Mouse (Mus musculus) C2C12 (cell line): Measurements from ENCODE around the gene F12. TPM values are rescaled to one million over a fixed set of nuclear protein-coding genes. Genes with fewer than 3 reads are reported as not detected.
A peak's percentile ranks its signal among the peaks of the same experiment; 100 is the strongest.

Source experiments
- H3K27me3 ChIP-seq: one replicate; pipeline ENCODE4 v1.6.1; 2011; ENCODE audit not compliant: control insufficient read depth, insufficient read depth, insufficient read length
- H3K36me3 ChIP-seq: one replicate; pipeline ENCODE4 v1.6.1; 2011; ENCODE audit not compliant: control insufficient read depth, insufficient read depth
- H3K4me3 ChIP-seq: one replicate; pipeline ENCODE4 v1.5.1; 2011; ENCODE audit warnings: mild to moderate bottlenecking, control low read depth; ENCODE audit not compliant: poor library complexity, insufficient read depth, severe bottlenecking
- H3K79me2 ChIP-seq: one replicate; pipeline ENCODE4 v1.6.1; 2011; ENCODE audit not compliant: control insufficient read depth, insufficient read depth
- H3K79me3 ChIP-seq: one replicate; pipeline ENCODE4 v1.6.1; 2011; ENCODE audit warnings: low read depth, control low read depth
- H3ac ChIP-seq: one replicate; pipeline ENCODE3; 2011; ENCODE audit warnings: low read depth; ENCODE audit not compliant: control insufficient read depth, insufficient read length
- CEBPB ChIP-seq: IDR thresholded peaks from one replicate; pipeline ENCODE4 v1.6.1; 2011; ENCODE audit warnings: low read depth, mild to moderate bottlenecking, control low read depth, moderate library complexity
- CTCF ChIP-seq: IDR thresholded peaks from one replicate; pipeline ENCODE4 v1.5.1; 2011; ENCODE audit not compliant: control insufficient read depth, insufficient read depth, insufficient read length
- FOSL1 ChIP-seq: IDR thresholded peaks from one replicate; pipeline ENCODE4 v1.8.0; 2011; ENCODE audit warnings: mild to moderate bottlenecking, low read length; ENCODE audit not compliant: poor library complexity, insufficient read depth, severe bottlenecking
- MAX ChIP-seq: IDR thresholded peaks from one replicate; pipeline ENCODE4 v1.6.1; 2011; ENCODE audit warnings: mild to moderate bottlenecking, control low read depth
- MYOD1 ChIP-seq: IDR thresholded peaks from one replicate; pipeline ENCODE4 v1.6.1; 2011; ENCODE audit warnings: low read depth; ENCODE audit not compliant: control insufficient read depth, insufficient read length
- MYOG ChIP-seq: IDR thresholded peaks from one replicate; pipeline ENCODE4 v1.6.1; 2011; ENCODE audit not compliant: control insufficient read depth, insufficient read length; ENCODE audit errors: extremely low read depth
- USF1 ChIP-seq: IDR thresholded peaks from one replicate; pipeline ENCODE4 v1.6.1; 2011; ENCODE audit warnings: low read depth, mild to moderate bottlenecking, control low read depth, moderate library complexity
- polyA plus RNA-seq: library from polyadenylated mRNA; unstranded; fragments of >200 nt; fragmentation: generic; extraction: Trizol; gene quantifications from one replicate; pipeline ENCODE4 v1.2.1, GENCODE M21; 2012; ENCODE audit warnings: missing spikeins

Gene F12
- polyA plus RNA-seq, 1 experiment = not detected

GRCm38 (mm10) chr13:55468851-55469560 is 42.4 kb upstream of the F12 start:
- Histone ChIP-seq H3K36me3 (no peaks in the 10 kb centered on the region), H3K27me3 (no peaks in the 10 kb centered on the region), H3K79me3 (no peaks in the 10 kb centered on the region), H3K79me2 (no peaks in the 10 kb centered on the region), H3ac (no peak overlapping the region), H3K4me3 (no peak overlapping the region)
- TF ChIP-seq CEBPB (no peak), USF1 (no peak), MAX (no peak), MYOG (no peak), CTCF (peak; percentile 33), FOSL1 (no peak), MYOD1 (no peak)

GRCm38 (mm10) chr13:55465830-55466440 is 39.3 kb upstream of the F12 start:
- no peaks in the 10 kb centered on the region for H3K79me2 ChIP-seq
- no peaks in the 10 kb centered on the region for H3K79me3 ChIP-seq
- no peak overlapping the region for H3K4me3 ChIP-seq
- H3ac ChIP-seq = no peak overlapping the region
- no peaks in the 10 kb centered on the region for H3K27me3 ChIP-seq
- TF ChIP-seq MYOD1 = no peak
- TF ChIP-seq FOSL1 = no peak
- TF ChIP-seq USF1 = no peak
- no peak for TF ChIP-seq MAX
- TF ChIP-seq CTCF = no peak
- TF ChIP-seq CEBPB = no peak
- no peak for TF ChIP-seq MYOG
- H3K36me3 ChIP-seq = peaks cover 8% of the 10 kb centered on the region

GRCm38 (mm10) chr13:55465184-55465583 is 38.6 kb upstream of the F12 start:
- TF ChIP-seq CEBPB = no peak
- TF ChIP-seq FOSL1 = peak; percentile 16
- TF ChIP-seq CTCF = no peak
- TF ChIP-seq MAX = peak; percentile 88
- H3K4me3 ChIP-seq = no peak overlapping the region
- H3K36me3 ChIP-seq = peaks cover 9% of the 10 kb centered on the region
- H3K27me3 ChIP-seq = no peaks in the 10 kb centered on the region
- no peaks in the 10 kb centered on the region for H3K79me3 ChIP-seq
- H3ac ChIP-seq = no peak overlapping the region
- no peaks in the 10 kb centered on the region for H3K79me2 ChIP-seq

DNA sequence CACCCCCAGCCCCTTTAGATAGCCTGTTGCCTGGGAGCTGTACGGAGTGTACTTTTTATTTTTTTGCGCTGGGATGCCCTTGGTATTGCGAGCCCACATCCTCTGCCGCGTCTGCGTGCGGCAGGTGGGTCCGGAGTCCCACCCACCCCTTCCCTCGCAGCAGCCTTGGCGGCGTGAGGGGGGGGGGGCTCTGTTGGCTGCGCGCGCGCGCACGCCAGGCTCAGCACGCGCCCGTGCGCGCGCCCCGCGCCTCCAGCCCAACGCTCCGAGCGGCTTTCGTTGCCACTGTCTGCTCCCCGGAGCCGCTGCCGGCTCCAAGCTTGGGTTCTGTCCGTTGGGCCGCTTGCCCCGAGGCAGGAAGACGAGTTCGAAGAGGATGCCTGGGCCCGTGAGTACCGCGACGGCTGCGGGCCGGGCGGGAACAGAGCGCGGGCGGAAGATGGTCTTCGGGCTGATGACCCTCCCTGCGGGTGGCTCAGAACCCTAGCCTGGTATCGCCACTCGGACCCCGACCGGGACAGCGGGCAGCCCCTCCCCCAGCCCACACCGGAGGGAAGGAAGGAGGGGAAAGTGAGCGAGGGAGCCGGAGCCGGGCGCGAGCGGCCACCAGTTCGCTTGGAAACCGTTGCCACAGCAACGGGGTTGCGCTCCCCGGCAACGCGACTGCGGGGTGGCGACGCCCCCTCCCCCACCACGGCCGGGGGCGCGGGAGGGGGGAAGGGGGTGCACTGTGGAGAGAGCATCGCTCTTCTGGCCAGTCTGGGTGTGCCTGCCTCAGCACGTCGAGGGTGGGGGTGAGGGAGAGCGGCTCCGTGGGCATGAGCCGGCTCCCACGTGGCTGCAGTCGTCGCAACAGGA is 37.7 kb upstream of the F12 start, which contains the start of gene Prr7:
TSS of gene Prr7 (plus strand) at position 241 of the 858 bp plus-strand sequence.
- Histone ChIP-seq H3K79me3 (no peaks in the 10 kb centered on the region), H3ac (peak within 1 kb of the TSS; percentile 79), H3K36me3 (peaks cover 17% of the 10 kb centered on the region), H3K27me3 (no peaks in the 10 kb centered on the region), H3K79me2 (no peaks in the 10 kb centered on the region), H3K4me3 (peak within 1 kb of the TSS; percentile 18)
- no peak for TF ChIP-seq FOSL1

DNA sequence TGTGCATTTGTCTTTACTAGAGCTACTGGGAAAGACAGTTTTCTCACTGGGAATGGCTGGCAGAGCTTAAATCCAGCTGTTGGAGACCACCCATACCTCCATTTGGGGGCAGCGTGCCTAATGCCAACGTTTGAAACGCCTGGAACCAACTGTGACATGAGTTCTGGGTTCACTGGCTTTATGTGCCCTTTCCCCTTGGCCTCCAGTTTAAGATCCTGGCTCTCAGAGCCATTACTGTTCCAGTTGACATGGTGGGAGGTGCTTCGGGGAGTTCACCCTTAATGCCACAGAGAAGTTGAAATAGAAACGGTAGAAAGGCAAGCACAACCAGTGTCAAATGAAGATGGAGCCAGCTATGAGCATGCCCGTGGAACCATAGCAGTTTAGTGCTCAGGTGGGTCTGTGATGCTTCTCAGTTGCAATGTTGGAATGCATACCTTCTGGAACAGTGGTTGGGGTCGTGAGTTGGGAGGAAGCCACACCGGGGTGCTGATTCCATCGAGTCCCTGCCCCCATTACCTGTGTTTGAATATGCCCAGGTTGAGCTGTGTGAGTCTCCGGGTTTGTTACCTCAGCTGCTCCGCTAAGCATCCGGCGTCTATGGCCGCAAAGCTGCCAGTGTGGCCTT is 36.9 kb upstream of the F12 start:
- Histone ChIP-seq H3K27me3 (no peaks in the 10 kb centered on the region), H3ac (no peak overlapping the region), H3K4me3 (no peak overlapping the region), H3K79me2 (no peaks in the 10 kb centered on the region), H3K79me3 (no peaks in the 10 kb centered on the region), H3K36me3 (peaks cover 24% of the 10 kb centered on the region)
- no peak for TF ChIP-seq MYOD1
- TF ChIP-seq FOSL1 = no peak
- no peak for TF ChIP-seq MYOG
- no peak for TF ChIP-seq MAX
- TF ChIP-seq USF1 = no peak
- TF ChIP-seq CEBPB = no peak
- TF ChIP-seq CTCF = no peak

DNA sequence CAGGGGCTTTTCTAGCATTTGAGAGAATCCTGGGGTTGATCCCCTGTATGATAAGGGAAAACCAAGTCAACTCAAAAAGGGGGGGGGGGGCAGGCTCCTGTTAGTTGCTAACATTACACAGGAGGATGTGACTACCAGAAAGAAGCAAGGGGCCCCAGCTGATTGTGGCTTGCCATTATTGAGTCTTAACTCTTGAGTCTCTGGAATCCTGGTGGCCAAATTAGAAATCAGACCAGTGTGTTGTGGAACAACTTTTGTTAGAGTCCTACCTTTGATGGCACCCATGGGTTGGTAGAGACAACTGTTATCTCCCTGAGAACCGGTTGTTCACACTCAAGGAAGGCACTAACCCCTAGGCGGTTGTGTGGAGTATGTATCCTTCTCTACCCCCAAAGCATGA is 36.4 kb upstream of the F12 start:
- Histone ChIP-seq H3ac (no peak overlapping the region), H3K36me3 (peaks cover 30% of the 10 kb centered on the region), H3K27me3 (no peaks in the 10 kb centered on the region), H3K4me3 (no peak overlapping the region), H3K79me3 (no peaks in the 10 kb centered on the region), H3K79me2 (no peaks in the 10 kb centered on the region)
- TF ChIP-seq USF1 (no peak), CTCF (no peak), MYOD1 (no peak), MYOG (no peak), FOSL1 (no peak), CEBPB (no peak), MAX (no peak)
